Mouse (Mus musculus) erythroblast, embryonic 14.5 days (primary cell): ENCODE measurements around the gene Aatk. TPM values are rescaled to one million over a fixed set of nuclear protein-coding genes. Genes with fewer than 3 reads are reported as not detected.

Source experiments
- H3K27me3 ChIP-seq: 2 replicates; pipeline ENCODE4 v1.6.1; 2012; ENCODE audit warnings: inconsistent platforms; ENCODE audit not compliant: control insufficient read depth
- H3K36me3 ChIP-seq: 2 replicates; pipeline ENCODE4 v1.6.1; 2012; ENCODE audit warnings: mild to moderate bottlenecking, inconsistent platforms; ENCODE audit not compliant: control insufficient read depth
- H3K4me1 ChIP-seq: 2 replicates; pipeline ENCODE4 v1.6.1; 2012; ENCODE audit warnings: inconsistent platforms; ENCODE audit not compliant: control insufficient read depth
- H3K4me3 ChIP-seq: replicated peaks from 2 replicates; pipeline ENCODE3; 2012; ENCODE audit warnings: moderate library complexity, mild to moderate bottlenecking, inconsistent platforms
- H3K9me3 ChIP-seq: 2 replicates; pipeline ENCODE4 v1.6.1; 2012; ENCODE audit warnings: low read length, inconsistent platforms, mixed read lengths; ENCODE audit not compliant: control insufficient read depth
- GATA1 ChIP-seq: IDR thresholded peaks from 2 replicates; pipeline ENCODE4 v1.6.1; 2012; ENCODE audit warnings: low read length, inconsistent platforms, mixed read lengths
- TAL1 ChIP-seq: IDR thresholded peaks from 3 replicates; pipeline ENCODE4 v1.6.1; 2012; ENCODE audit warnings: low read length, inconsistent platforms, mixed read lengths
- polyA plus RNA-seq: library from polyadenylated mRNA; stranded (reverse); fragments of >175 nt; gene quantifications from 2 replicates; pipeline ENCODE4 v1.2.3, GENCODE M21; 2012

Gene Aatk
- polyA plus RNA-seq, 1 experiment, result 0.03 TPM

DNA sequence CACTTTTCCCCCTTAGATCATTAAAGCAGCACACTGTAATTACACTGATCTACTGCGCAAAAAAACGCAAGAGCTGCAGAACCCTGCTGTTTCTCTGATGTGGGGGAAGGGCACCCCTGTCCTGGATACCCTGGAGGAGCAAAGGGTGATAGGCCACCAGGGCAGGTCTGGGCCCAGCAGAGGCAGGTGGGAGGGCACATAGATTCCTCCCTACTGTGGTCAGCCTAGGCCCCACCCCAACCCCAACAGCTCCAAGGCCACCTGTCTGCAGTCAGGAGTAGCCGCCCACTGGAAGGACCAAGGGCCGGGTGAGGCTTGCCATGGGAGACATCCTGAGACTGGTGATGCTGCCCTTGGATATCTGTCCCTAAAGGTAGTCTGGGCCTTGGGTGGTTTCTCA is 1.6 kb downstream of the Aatk start:
- peaks cover 40% of the 10 kb centered on the region for H3K27me3 ChIP-seq
- H3K4me3 ChIP-seq, result no peak overlapping the region
- TF ChIP-seq GATA1 (no peak), TAL1 (no peak)
- no peaks in the 10 kb centered on the region for H3K9me3 ChIP-seq
- H3K4me1 ChIP-seq, result no peaks in the 10 kb centered on the region
- H3K36me3 ChIP-seq, result no peaks in the 10 kb centered on the region

- TF ChIP-seq TAL1 (no peak), GATA1 (no peak)
- no peaks in the 10 kb centered on the region for H3K9me3 ChIP-seq
- no peak overlapping the region for H3K4me3 ChIP-seq
- H3K27me3 ChIP-seq, result peaks cover 21% of the 10 kb centered on the region
- no peaks in the 10 kb centered on the region for H3K36me3 ChIP-seq
- no peaks in the 10 kb centered on the region for H3K4me1 ChIP-seq
Measured at GRCm38 (mm10) chr11:120042141-120042838, 4.7 kb downstream of the Aatk start.

GRCm38 (mm10) chr11:120041191-120042123 is 5.5 kb downstream of the Aatk start:
- H3K4me1 ChIP-seq, result no peaks in the 10 kb centered on the region
- no peaks in the 10 kb centered on the region for H3K36me3 ChIP-seq
- H3K9me3 ChIP-seq, result no peaks in the 10 kb centered on the region
- H3K4me3 ChIP-seq, result no peak overlapping the region
- H3K27me3 ChIP-seq, result peaks cover 13% of the 10 kb centered on the region
- no peak for TF ChIP-seq TAL1
- TF ChIP-seq GATA1, result no peak

- Histone ChIP-seq H3K4me1 (peaks cover 1% of the 10 kb centered on the region), H3K27me3 (peaks cover 2% of the 10 kb centered on the region), H3K36me3 (no peaks in the 10 kb centered on the region), H3K9me3 (peaks cover 5% of the 10 kb centered on the region; the same call in 1 of the 2 replicates), H3K4me3 (no peak overlapping the region)
- TF ChIP-seq GATA1 (no peak), TAL1 (no peak)
Measured at GRCm38 (mm10) chr11:120040440-120040839, 6.5 kb downstream of the Aatk start.

DNA sequence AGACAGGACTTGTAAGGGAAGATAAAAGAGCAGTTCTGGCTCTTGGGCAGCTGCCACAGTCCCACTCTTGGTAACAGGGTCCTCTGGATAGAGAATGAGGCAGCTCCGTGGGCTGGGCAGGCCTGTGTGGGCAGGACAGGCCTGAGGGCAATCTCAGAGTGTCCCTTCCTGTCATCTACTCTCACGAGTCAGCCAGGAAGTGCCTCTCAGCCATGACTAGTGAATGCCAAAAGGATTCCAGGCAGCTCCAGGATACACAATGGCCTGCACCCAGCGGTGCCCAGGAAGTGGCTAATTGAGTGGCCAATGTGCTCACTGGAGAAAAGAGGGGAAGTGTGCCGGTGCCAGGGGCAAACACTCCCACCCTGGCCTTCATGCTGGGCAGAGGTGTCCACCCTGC is 7.4 kb downstream of the Aatk start:
- no peaks in the 10 kb centered on the region for H3K27me3 ChIP-seq
- H3K9me3 ChIP-seq, result peaks cover 6% of the 10 kb centered on the region; the same call in 1 of the 2 replicates
- H3K36me3 ChIP-seq, result no peaks in the 10 kb centered on the region
- H3K4me1 ChIP-seq, result peaks cover 6% of the 10 kb centered on the region
- TF ChIP-seq TAL1 (no peak), GATA1 (no peak)
- no peak overlapping the region for H3K4me3 ChIP-seq

DNA sequence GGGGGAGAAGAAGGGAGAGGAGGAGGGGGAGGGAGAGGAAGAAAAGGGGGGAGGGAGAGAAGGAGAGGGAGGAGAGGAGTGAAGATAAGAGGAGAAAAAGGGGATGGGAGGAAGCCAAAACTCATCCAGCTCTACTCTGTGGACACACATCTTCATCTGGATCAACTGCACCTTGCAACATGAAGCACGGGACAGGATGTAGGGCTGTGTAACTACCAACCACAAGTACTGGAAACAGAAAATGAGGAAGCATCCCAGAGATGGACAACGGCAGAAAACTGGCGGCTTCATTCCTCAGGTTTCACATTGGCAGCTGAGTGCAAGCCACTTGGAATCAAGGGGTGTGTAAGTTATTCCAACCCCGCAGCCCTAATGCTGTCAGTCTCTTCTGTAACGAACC is 12.2 kb downstream of the Aatk start:
- H3K9me3 ChIP-seq, result peaks cover 6% of the 10 kb centered on the region; the same call in 1 of the 2 replicates
- no peak for TF ChIP-seq TAL1
- no peak for TF ChIP-seq GATA1
- no peaks in the 10 kb centered on the region for H3K36me3 ChIP-seq
- no peak overlapping the region for H3K4me3 ChIP-seq
- peaks cover 6% of the 10 kb centered on the region for H3K4me1 ChIP-seq
- H3K27me3 ChIP-seq, result no peaks in the 10 kb centered on the region

- H3K9me3 ChIP-seq, result peaks cover 6% of the 10 kb centered on the region; the same call in 1 of the 2 replicates
- H3K4me3 ChIP-seq, result no peak overlapping the region
- H3K27me3 ChIP-seq, result no peaks in the 10 kb centered on the region
- peaks cover 6% of the 10 kb centered on the region for H3K4me1 ChIP-seq
- no peaks in the 10 kb centered on the region for H3K36me3 ChIP-seq
- TF ChIP-seq TAL1 (no peak), GATA1 (no peak)
Measured at GRCm38 (mm10) chr11:120034306-120034705, 12.7 kb downstream of the Aatk start.

GRCm38 (mm10) chr11:120033473-120033872 is 13.5 kb downstream of the Aatk start:
- no peak for TF ChIP-seq TAL1
- no peak for TF ChIP-seq GATA1
- no peaks in the 10 kb centered on the region for H3K36me3 ChIP-seq
- H3K4me1 ChIP-seq, result peaks cover 6% of the 10 kb centered on the region
- no peaks in the 10 kb centered on the region for H3K27me3 ChIP-seq
- H3K4me3 ChIP-seq, result no peak overlapping the region
- H3K9me3 ChIP-seq, result peaks cover 6% of the 10 kb centered on the region; the same call in 1 of the 2 replicates

DNA sequence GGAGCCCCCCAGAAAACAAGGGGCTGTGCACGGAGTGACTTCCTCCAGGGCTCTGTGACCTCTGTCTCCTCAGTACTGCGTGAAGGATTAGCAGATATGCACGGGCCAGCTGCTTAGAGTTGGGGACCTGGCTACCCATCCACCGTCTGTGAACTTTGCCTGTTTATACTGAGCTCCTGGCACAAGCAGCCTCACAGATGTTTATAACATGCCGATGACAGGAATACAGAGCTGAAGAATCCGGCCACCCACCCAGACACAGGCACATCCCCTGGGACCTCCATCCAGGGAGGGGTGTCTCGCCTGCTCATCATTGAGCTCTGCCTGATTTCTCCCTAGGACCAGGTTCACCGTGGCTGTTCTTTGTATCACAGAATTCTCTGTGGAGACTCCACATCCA is 14.9 kb downstream of the Aatk start:
- Histone ChIP-seq H3K4me3 (no peak overlapping the region), H3K4me1 (peaks cover 6% of the 10 kb centered on the region), H3K27me3 (no peaks in the 10 kb centered on the region), H3K36me3 (no peaks in the 10 kb centered on the region), H3K9me3 (peaks cover 6% of the 10 kb centered on the region; the same call in 1 of the 2 replicates)
- no peak for TF ChIP-seq TAL1
- TF ChIP-seq GATA1, result no peak
